Mouse (Mus musculus): ENCODE data around the gene Agbl4. TPM values are rescaled to one million over a fixed set of nuclear protein-coding genes. Genes with fewer than 3 reads are reported as not detected.

Agbl4 gene
- polyA plus RNA-seq, 1 experiment from 2014 or later, result 2.7 TPM

DNA sequence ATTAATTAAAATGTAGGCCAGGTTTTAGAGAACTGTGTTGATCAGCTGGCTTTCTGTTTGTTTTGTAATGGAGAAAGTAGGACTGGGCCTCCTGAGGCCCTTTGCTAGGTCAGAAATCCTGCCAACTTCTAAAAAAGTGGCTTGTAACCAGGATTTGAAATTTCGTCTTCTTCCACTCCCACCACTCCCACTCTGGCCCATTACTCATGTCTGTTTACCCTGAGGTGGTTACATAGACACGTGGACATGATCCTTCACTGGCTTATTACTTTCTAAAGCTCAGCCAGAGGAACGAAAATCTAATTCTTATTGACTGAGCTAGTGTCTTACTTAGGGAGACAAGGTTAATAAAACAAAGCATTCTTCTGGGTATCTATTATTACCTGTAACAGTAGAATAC, 1307.5 kb downstream of the Agbl4 start:
- no peaks in the 10 kb centered on the region for H3K9me3 ChIP-seq (ENCODE audit: control insufficient read depth, low read length)
- no peak for ATAC-seq
- H3K27ac ChIP-seq (ENCODE audit: low read length), result no peak overlapping the region
- H3K4me2 ChIP-seq (ENCODE audit: low read length), result no peak overlapping the region
- H3K4me1 ChIP-seq (replicated peaks; ENCODE audit: control insufficient read depth, insufficient read depth, low read length), result no peaks in the 10 kb centered on the region
- no peaks in the 10 kb centered on the region for H3K27me3 ChIP-seq (replicated peaks; ENCODE audit: control insufficient read depth, insufficient read depth, low read length)
- 79% methylated on average over 3 of the region's 3 CpGs for whole genome bisulfite sequencing
- no peaks in the 10 kb centered on the region for H3K36me3 ChIP-seq (ENCODE audit: control insufficient read depth, insufficient read depth)
- no peak overlapping the region for H3K9ac ChIP-seq (replicated peaks; ENCODE audit: low read depth, low read length)
- no peak overlapping the region for H3K4me3 ChIP-seq (replicated peaks; ENCODE audit: low read length)

Other genes with a start within 250 kb of the Agbl4 start
- 254 and 259 TPM in 2 replicates for gene Elavl4, start 45.8 kb upstream of the Agbl4 start, polyA plus RNA-seq (2015; fragmentation: Nextera tagmentation; extraction: Ambion mirVana)